Mouse (Mus musculus) 416B (cell line): ENCODE data around the gene F3.

Source experiments
- DNase-seq: peaks from one replicate; pipeline ENCODE4 v3.0.0; 2011; ENCODE audit warnings: low read depth

F3 gene

GRCm38 (mm10) chr3:121707106-121707505 is 16.2 kb upstream of the F3 start:
- DNase-seq: no peak

- DNase-seq: no peak
Observed at GRCm38 (mm10) chr3:121710894-121711531, 12.3 kb upstream of the F3 start.

GRCm38 (mm10) chr3:121712222-121712621 is 11.1 kb upstream of the F3 start:
- no peak for DNase-seq

- no peak for DNase-seq
Observed at GRCm38 (mm10) chr3:121713151-121713701, 10.1 kb upstream of the F3 start.

- no peak for DNase-seq
Observed at GRCm38 (mm10) chr3:121713816-121714215, 9.5 kb upstream of the F3 start.

- no peak for DNase-seq
Observed at GRCm38 (mm10) chr3:121714461-121714860, 8.9 kb upstream of the F3 start.

- no peak for DNase-seq
Observed at GRCm38 (mm10) chr3:121715336-121715735, 8.0 kb upstream of the F3 start.

- DNase-seq: no peak
Observed at GRCm38 (mm10) chr3:121715741-121716459, 7.4 kb upstream of the F3 start.

GRCm38 (mm10) chr3:121716480-121716879 is 6.9 kb upstream of the F3 start:
- no peak for DNase-seq

GRCm38 (mm10) chr3:121718679-121719078 is 4.7 kb upstream of the F3 start:
- no peak for DNase-seq

GRCm38 (mm10) chr3:121719701-121720100 is 3.6 kb upstream of the F3 start:
- DNase-seq: no peak

GRCm38 (mm10) chr3:121720801-121721690 is 2.3 kb upstream of the F3 start:
- DNase-seq: peak; percentile 51

- DNase-seq: no peak
Observed at GRCm38 (mm10) chr3:121721691-121722070, 1.7 kb upstream of the F3 start.

- no peak for DNase-seq
Observed at GRCm38 (mm10) chr3:121723968-121724524, 709 bp downstream of the F3 start.

- no peak for DNase-seq
Observed at GRCm38 (mm10) chr3:121724553-121724952, 1.2 kb downstream of the F3 start.

- no peak for DNase-seq
Observed at GRCm38 (mm10) chr3:121725651-121726050, 2.3 kb downstream of the F3 start.

GRCm38 (mm10) chr3:121729678-121730077 is 6.3 kb downstream of the F3 start:
- DNase-seq: peak; percentile 57

- no peak for DNase-seq
Observed at GRCm38 (mm10) chr3:121735542-121735941, 12.2 kb downstream of the F3 start.

- DNase-seq: peak; percentile 73
Observed at GRCm38 (mm10) chr3:121736025-121736744, 12.8 kb downstream of the F3 start.

GRCm38 (mm10) chr3:121737453-121737852 is 14.1 kb downstream of the F3 start:
- DNase-seq: peak; percentile 41

- peak; percentile 54 for DNase-seq
Observed at GRCm38 (mm10) chr3:121737901-121738300, 14.6 kb downstream of the F3 start.
